Mouse (Mus musculus): ENCODE measurements around the gene Fam71e2. TPM values are rescaled to one million over a fixed set of nuclear protein-coding genes. Genes with fewer than 3 reads are reported as not detected.

Fam71e2 gene
- total and polyA plus RNA-seq, 3 experiments: 0.05 TPM; not detected in 2

GRCm38 (mm10) chr7:4748321-4748720, 22.8 kb downstream of the Fam71e2 start:
- H3K27me3 ChIP-seq (ENCODE audit: insufficient read depth, low read length): 0 out of 2 replicates have a peak, but pooled peaks cover 2% of the 10 kb centered on the region
- ATAC-seq (ENCODE audit: extremely low read depth, insufficient number of reproducible peaks, low FRiP score, poor library complexity, severe bottlenecking): no peak
- TF ChIP-seq GATA1 (IDR thresholded peaks at IDR 0.05; ENCODE audit: borderline replicate concordance, low read length) (no peak), TAL1 (conservative IDR thresholded peaks at IDR 0.05; ENCODE audit: low read depth, low read length) (no peak), GATA2 (IDR thresholded peaks at IDR 0.05; ENCODE audit: borderline replicate concordance, low read depth, low read length) (no peak), POLR2AphosphoS5 (IDR thresholded peaks at IDR 0.05; ENCODE audit: insufficient replicate concordance, low read depth, low read length) (no peak), CTCF (IDR thresholded peaks at IDR 0.05; ENCODE audit: low read depth, low read length) (no peak)
- H3K4me3 ChIP-seq (ENCODE audit: low read depth, low read length): no peak overlapping the region
- DNase-seq (ENCODE audit: low spot score): no peak
- no peaks in the 10 kb centered on the region for H3K9me3 ChIP-seq (replicated peaks)
- peaks cover 64% of the 10 kb centered on the region for H3K36me3 ChIP-seq (replicated peaks)
- peaks cover 85% of the 10 kb centered on the region for H3K4me1 ChIP-seq (ENCODE audit: insufficient read depth, low read depth, low read length)

- no peak for TF ChIP-seq CTCF (IDR thresholded peaks at IDR 0.05; ENCODE audit: low read depth, low read length)
- no peak for TF ChIP-seq GATA2 (IDR thresholded peaks at IDR 0.05; ENCODE audit: borderline replicate concordance, low read depth, low read length)
- TF ChIP-seq TAL1 (conservative IDR thresholded peaks at IDR 0.05; ENCODE audit: low read depth, low read length): 0 out of 2 replicates have a peak, but pooled peaks have one; percentile 15
- TF ChIP-seq GATA1 (IDR thresholded peaks at IDR 0.05; ENCODE audit: borderline replicate concordance, low read length): no peak
- Histone ChIP-seq H3K4me1 (ENCODE audit: insufficient read depth, low read depth, low read length) (peaks cover 86% of the 10 kb centered on the region), H3K36me3 (replicated peaks) (peaks cover 74% of the 10 kb centered on the region), H3K4me3 (ENCODE audit: low read depth, low read length) (peak overlapping the region; percentile 42; the same call in 1 of the 2 replicates), H3K9me3 (replicated peaks) (no peaks in the 10 kb centered on the region), H3K27me3 (ENCODE audit: insufficient read depth, low read length) (no peaks in the 10 kb centered on the region)
- ATAC-seq (ENCODE audit: extremely low read depth, insufficient number of reproducible peaks, low FRiP score, poor library complexity, severe bottlenecking): peak; percentile 32; the same call in 1 of the 2 replicates
- DNase-seq (ENCODE audit: low spot score): no peak
Observed at GRCm38 (mm10) chr7:4747156-4747899, 23.8 kb downstream of the Fam71e2 start.

- Histone ChIP-seq H3K36me3 (replicated peaks) (peaks cover 81% of the 10 kb centered on the region), H3K27me3 (ENCODE audit: insufficient read depth, low read length) (no peaks in the 10 kb centered on the region), H3K4me1 (ENCODE audit: insufficient read depth, low read depth, low read length) (peaks cover 87% of the 10 kb centered on the region), H3K9me3 (replicated peaks) (no peaks in the 10 kb centered on the region), H3K4me3 (ENCODE audit: low read depth, low read length) (peak overlapping the region; percentile 52; the same call in 1 of the 2 replicates)
- no peak for ATAC-seq (ENCODE audit: extremely low read depth, insufficient number of reproducible peaks, low FRiP score, poor library complexity, severe bottlenecking)
- TF ChIP-seq GATA2 (IDR thresholded peaks at IDR 0.05; ENCODE audit: borderline replicate concordance, low read depth, low read length): no peak
- no peak for TF ChIP-seq CTCF (IDR thresholded peaks at IDR 0.05; ENCODE audit: low read depth, low read length)
- no peak for TF ChIP-seq POLR2AphosphoS5 (IDR thresholded peaks at IDR 0.05; ENCODE audit: insufficient replicate concordance, low read depth, low read length)
- no peak for TF ChIP-seq TAL1 (conservative IDR thresholded peaks at IDR 0.05; ENCODE audit: low read depth, low read length)
- TF ChIP-seq GATA1 (IDR thresholded peaks at IDR 0.05; ENCODE audit: borderline replicate concordance, low read length): no peak
- no peak for DNase-seq (ENCODE audit: low spot score)
Observed at GRCm38 (mm10) chr7:4746326-4746980, 24.6 kb downstream of the Fam71e2 start.

- Histone ChIP-seq H3K9me3 (replicated peaks) (no peaks in the 10 kb centered on the region), H3K4me1 (ENCODE audit: insufficient read depth, low read depth, low read length) (peaks cover 88% of the 10 kb centered on the region), H3K27me3 (ENCODE audit: insufficient read depth, low read length) (no peaks in the 10 kb centered on the region), H3K4me3 (ENCODE audit: low read depth, low read length) (no peak overlapping the region), H3K36me3 (replicated peaks) (peaks cover 79% of the 10 kb centered on the region)
- no peak for TF ChIP-seq TAL1 (conservative IDR thresholded peaks at IDR 0.05; ENCODE audit: low read depth, low read length)
- no peak for TF ChIP-seq GATA2 (IDR thresholded peaks at IDR 0.05; ENCODE audit: borderline replicate concordance, low read depth, low read length)
- no peak for TF ChIP-seq GATA1 (IDR thresholded peaks at IDR 0.05; ENCODE audit: borderline replicate concordance, low read length)
- no peak for TF ChIP-seq POLR2AphosphoS5 (IDR thresholded peaks at IDR 0.05; ENCODE audit: insufficient replicate concordance, low read depth, low read length)
- no peak for TF ChIP-seq CTCF (IDR thresholded peaks at IDR 0.05; ENCODE audit: low read depth, low read length)
- DNase-seq (ENCODE audit: low spot score): no peak
- ATAC-seq (ENCODE audit: extremely low read depth, insufficient number of reproducible peaks, low FRiP score, poor library complexity, severe bottlenecking): no peak
Observed at GRCm38 (mm10) chr7:4744886-4745285, 26.2 kb downstream of the Fam71e2 start.

- no peaks in the 10 kb centered on the region for H3K9me3 ChIP-seq (replicated peaks)
- H3K4me3 ChIP-seq (ENCODE audit: low read depth, low read length): peak overlapping the region; percentile 80; the same call in 1 of the 2 replicates
- no peaks in the 10 kb centered on the region for H3K27me3 ChIP-seq (ENCODE audit: insufficient read depth, low read length)
- ATAC-seq (ENCODE audit: extremely low read depth, insufficient number of reproducible peaks, low FRiP score, poor library complexity, severe bottlenecking) (no peak), DNase-seq (ENCODE audit: low spot score) (no peak)
- peak; percentile 49; the same call in 1 of the 2 replicates for TF ChIP-seq TAL1 (conservative IDR thresholded peaks at IDR 0.05; ENCODE audit: low read depth, low read length)
- TF ChIP-seq GATA2 (IDR thresholded peaks at IDR 0.05; ENCODE audit: borderline replicate concordance, low read depth, low read length): no peak
- no peak for TF ChIP-seq CTCF (IDR thresholded peaks at IDR 0.05; ENCODE audit: low read depth, low read length)
- peaks cover 66% of the 10 kb centered on the region for H3K36me3 ChIP-seq (replicated peaks)
- peaks cover 87% of the 10 kb centered on the region for H3K4me1 ChIP-seq (ENCODE audit: insufficient read depth, low read depth, low read length)
Observed at GRCm38 (mm10) chr7:4743354-4743753, 27.7 kb downstream of the Fam71e2 start.

DNA sequence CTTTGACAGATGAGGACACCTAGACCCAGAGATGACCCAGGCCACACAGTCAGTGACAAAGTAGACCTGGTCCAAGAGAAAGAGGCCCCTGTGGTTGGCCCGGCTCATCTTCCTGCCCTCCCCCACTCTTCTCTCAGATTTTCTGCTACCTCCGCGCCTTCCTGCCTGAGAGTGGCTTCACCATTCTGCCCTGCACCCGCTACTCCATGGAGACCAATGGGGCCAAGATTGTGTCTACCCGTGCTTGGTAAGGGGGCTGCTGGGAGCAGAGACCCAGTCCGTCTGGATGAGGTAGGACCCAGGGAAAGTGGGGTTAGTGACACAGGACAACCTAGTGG, 28.7 kb downstream of the Fam71e2 start:
- Histone ChIP-seq H3K36me3 (replicated peaks) (peaks cover 57% of the 10 kb centered on the region), H3K27me3 (ENCODE audit: insufficient read depth, low read length) (no peaks in the 10 kb centered on the region), H3K4me3 (ENCODE audit: low read depth, low read length) (peak overlapping the region; percentile 80; the same call in 1 of the 2 replicates), H3K9me3 (replicated peaks) (no peaks in the 10 kb centered on the region), H3K4me1 (ENCODE audit: insufficient read depth, low read depth, low read length) (peaks cover 78% of the 10 kb centered on the region)
- ATAC-seq (ENCODE audit: extremely low read depth, insufficient number of reproducible peaks, low FRiP score, poor library complexity, severe bottlenecking) (no peak), DNase-seq (ENCODE audit: low spot score) (no peak)
- TF ChIP-seq CTCF (IDR thresholded peaks at IDR 0.05; ENCODE audit: low read depth, low read length): no peak
- no peak for TF ChIP-seq GATA1 (IDR thresholded peaks at IDR 0.05; ENCODE audit: borderline replicate concordance, low read length)
- no peak for TF ChIP-seq POLR2AphosphoS5 (IDR thresholded peaks at IDR 0.05; ENCODE audit: insufficient replicate concordance, low read depth, low read length)
- TF ChIP-seq TAL1 (conservative IDR thresholded peaks at IDR 0.05; ENCODE audit: low read depth, low read length): no peak
- TF ChIP-seq GATA2 (IDR thresholded peaks at IDR 0.05; ENCODE audit: borderline replicate concordance, low read depth, low read length): no peak
